Mouse (Mus musculus) thymus, postnatal 10 days (tissue): ENCODE measurements around the gene Ap1s2.

ENCODE experiments used
- DNase-seq, 2 experiments: peaks; one replicate each; pipeline ENCODE4 v3.0.0; 2021; ENCODE audit warnings: low spot score in 2 of 2

The Ap1s2 gene

GRCm38 (mm10) chrX:163981092-163981491 lies 72.3 kb downstream of the Ap1s2 start:
- no peak for DNase-seq

- no peak for DNase-seq
These were observed 72.7 kb downstream of the Ap1s2 start for GRCm38 (mm10) chrX:163981500-163981899.

GRCm38 (mm10) chrX:163982129-163982528 lies 73.3 kb downstream of the Ap1s2 start:
- no peak for DNase-seq
